Mouse (Mus musculus) frontal cortex, postnatal 14 days (tissue): Measurements from ENCODE around the gene Mxi1.

ENCODE experiments used
- DNase-seq, 2 experiments: peaks; one replicate each; pipeline ENCODE4 v3.0.0; 2022; ENCODE audit warnings: low spot score in 2 of 2

Gene Mxi1

GRCm38 (mm10) chr19:53423341-53423753, 113.0 kb downstream of the Mxi1 start:
- no peak for DNase-seq

GRCm38 (mm10) chr19:53423816-53424465, 113.6 kb downstream of the Mxi1 start:
- no peak for DNase-seq

GRCm38 (mm10) chr19:53424629-53425028, 114.3 kb downstream of the Mxi1 start:
- DNase-seq, result no peak
